Mouse (Mus musculus) thymus, postnatal 0 days (tissue): ENCODE measurements at regions not wholly inside any gene's neighbourhood (a gene's known extent, or its start where the extent isn't known, plus 50 kb on each side); places are given as distances from the start of the nearest gene placed in this dataset.
A peak's percentile ranks its signal among the peaks of the same experiment; 100 is the strongest.

ENCODE experiments used
- DNase-seq: peaks from one replicate; pipeline ENCODE4 v3.0.0-alpha.2; 2015; ENCODE audit warnings: low spot score

DNA sequence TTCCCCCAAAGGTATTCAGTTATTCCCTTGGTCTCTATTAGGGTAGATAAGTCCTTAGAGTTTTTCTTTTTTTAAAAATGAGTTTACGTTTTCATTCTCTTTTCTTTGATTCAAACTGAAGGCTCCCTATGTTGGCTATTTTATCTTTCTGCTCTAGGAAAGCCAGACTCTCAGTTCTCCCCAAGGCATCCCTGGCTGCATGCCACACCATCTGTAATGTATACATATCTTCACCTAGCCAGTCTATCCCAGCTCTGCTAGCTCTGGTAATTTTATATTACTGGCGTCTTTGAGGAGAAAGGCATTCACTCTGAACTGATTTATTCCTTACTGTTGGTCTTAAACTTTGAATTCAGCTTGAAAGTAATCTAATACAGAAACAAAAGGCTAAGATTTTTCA lies 65.2 kb upstream of the Cabcoco1 start:
- DNase-seq = no peak

DNA sequence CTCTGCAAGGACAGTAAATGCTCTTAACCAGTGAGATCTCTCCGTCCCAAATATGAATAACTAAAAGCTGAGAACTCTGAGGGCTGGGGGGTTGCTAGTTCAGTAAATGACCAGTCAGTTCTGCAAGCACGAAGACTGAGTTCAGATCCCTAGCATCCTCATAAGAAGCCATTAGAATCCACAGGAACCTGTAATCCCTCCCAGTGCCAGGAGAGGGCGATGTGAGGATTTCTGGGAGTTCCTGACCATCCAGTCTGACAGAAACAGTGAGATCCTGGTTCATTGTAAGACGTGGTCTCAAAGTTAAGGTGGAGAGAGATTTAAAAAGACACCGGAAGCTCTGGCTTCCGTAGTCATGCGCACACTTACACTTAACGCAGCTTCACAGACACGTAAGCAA lies 70.2 kb upstream of the Cabcoco1 start:
- no peak for DNase-seq

DNA sequence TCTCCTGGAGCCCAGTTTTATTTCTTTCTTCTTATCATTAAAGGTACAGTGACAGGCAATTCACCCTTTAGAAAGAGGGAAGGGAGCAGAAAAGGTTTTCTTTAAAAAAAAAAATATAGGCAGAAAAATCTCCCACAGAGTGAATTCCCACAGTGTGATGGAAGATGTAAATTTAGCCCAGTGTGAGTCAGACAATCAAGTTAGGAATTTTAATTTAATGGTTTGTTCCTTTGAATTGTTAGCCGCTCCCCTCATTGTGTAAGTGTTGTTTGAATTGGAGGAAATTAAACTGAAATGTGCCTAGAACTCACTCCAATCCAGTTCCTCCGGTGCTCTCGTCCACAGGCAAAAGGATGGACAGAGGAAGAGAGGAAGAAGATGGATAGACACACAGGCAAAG lies 71.0 kb upstream of the Cabcoco1 start:
- DNase-seq = no peak

DNA sequence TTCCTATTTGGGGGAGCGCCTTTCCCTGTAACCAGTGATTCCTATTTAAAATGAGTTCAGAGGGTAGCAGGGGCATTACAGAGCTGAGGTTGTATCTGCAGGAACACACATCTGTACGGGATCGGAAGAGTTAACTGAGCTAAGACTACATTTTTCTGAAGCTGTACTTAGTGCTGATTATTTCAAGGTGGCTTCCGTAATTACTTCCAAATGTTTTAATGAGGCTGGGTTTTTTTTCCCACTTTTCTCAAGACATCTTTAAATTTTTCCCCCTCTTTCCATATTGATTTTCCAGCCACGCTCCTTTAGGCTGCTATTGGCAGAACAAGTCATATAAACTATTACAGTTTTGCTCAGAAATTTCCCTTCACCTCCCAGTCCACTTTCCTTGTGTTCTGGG lies 82.1 kb upstream of the Cabcoco1 start:
- no peak for DNase-seq

DNA sequence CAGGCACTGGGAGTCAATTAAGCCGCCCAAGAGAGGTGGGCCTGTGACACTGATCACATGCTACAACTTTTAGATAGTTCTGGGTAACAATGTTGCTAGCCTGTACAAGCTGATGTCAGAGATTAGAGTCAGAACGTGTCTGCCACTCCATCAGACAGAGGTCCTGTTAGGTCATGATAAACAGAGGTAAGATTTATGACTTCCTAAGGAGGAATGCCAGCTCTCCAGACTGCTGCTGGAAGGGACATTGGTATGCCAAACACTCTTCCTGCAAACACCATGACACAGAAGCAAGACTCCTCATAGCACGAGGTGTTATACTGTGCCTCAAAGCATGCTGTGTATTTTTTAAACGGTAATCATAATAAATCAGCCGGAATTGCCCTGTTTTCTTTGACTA lies 83.6 kb upstream of the Cabcoco1 start:
- no peak for DNase-seq

DNA sequence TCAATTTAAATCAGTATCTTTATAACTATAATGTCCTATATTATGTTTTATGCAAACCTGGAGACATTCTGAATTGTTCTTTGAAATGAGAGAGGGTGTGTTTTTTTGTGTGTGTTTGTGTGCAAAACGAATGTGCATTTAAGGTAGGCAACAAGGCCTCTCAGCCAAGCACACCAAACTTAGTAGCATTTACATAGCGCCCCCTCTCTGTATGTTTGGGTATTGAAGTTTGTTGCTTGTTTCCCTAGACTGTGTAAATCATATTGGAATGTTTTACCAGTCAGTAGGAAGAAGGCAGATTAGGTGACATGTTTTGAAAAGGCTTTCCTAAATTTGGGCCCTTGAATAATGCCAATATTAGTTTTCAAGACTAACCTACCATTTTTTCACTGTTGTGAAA lies 84.1 kb upstream of the Cabcoco1 start:
- DNase-seq = no peak

DNA sequence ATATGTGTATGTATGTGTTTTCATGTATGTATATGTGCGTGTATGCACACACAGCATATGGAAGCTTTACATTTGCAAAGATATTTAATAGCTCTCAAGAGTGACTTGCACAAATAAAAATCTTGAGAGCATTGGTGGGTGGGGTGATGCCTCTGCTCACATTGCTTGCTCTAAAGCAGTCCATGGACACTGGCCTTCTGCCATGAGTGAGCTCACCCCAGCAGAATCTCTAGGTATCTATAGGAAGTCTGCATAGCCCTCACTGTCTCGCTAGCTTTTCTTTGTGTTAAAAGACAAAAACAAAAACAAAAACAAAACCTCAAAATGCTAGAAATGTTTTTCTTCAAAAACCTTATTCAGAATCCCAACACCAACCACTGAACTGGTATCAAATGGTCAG lies 87.8 kb upstream of the Cabcoco1 start:
- no peak for DNase-seq

DNA sequence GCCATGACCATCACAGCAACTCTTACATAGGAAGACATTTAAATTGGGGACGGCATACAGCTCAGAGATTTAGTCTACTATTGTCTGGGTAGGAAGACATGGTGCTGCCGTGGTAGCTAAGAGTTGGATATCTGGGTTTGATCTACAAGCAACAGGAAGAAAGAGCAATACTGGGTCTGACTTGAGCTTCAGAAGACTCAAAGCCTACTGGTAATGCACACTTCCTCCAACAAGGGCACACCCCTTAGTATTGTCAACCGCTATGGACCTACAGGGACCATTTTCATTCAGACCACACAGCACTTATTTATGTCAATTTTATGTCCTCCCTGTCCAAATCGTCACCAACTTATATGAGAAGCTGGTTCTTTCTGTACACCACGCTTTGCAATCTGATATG lies 90.3 kb upstream of the Tmem26 start:
- DNase-seq = no peak

DNA sequence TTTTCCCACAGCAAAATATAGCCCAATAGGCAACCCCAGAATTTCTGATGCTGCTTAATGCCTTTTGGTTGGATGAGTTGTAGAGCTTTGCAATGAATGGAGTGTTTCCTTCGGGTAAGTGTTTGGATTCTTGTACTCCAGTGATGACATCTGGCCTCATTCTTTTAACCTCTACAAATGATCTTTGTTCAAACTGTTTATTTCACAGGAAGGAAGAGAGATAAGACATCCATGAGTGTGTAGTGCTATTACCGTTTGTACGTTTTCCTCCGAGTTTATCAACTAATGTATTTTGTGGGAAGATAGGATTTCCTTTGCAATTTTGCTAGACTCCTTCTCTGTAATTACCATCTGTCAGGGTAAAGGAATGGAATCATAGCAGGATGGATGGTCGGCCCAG lies 70.7 kb upstream of the Tmem26 start:
- no peak for DNase-seq

DNA sequence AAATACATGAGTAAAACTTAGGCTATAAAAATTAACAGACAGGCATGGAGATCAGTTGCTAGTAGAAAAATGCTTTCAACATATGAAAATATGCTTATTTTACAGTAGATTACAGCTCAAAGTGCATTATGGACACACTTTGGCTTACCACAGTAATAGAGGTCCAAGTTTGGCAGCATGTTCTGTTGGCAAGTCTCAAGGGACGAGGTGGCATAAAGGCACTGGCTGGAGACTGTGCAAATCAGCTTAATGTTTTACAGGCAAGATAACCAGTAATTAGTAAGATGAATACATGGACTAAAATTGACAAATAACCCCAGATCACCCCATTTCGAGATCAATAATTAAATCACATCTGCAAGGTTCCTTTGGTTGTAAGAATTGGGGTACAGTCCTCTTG lies 68.0 kb upstream of the Tmem26 start:
- DNase-seq = no peak

DNA sequence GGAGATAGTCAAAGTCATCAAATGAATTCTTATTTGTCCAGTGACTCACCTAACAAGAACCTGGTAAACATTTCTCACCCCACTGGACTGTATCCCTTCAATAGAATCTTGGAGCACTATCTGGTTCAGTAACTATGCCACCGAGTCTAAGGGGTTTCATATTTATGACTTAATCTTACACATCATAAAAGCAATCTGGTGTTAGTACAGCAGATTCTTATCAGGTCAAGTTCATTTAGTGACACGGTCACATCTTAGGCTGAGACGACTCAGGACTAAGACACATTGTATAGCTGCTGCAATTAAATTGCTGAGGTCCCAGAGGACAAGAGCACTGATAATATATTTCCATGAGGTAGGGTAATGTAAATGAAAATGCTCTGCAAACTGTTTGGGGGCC lies 57.4 kb upstream of the Tmem26 start:
- DNase-seq = no peak

DNA sequence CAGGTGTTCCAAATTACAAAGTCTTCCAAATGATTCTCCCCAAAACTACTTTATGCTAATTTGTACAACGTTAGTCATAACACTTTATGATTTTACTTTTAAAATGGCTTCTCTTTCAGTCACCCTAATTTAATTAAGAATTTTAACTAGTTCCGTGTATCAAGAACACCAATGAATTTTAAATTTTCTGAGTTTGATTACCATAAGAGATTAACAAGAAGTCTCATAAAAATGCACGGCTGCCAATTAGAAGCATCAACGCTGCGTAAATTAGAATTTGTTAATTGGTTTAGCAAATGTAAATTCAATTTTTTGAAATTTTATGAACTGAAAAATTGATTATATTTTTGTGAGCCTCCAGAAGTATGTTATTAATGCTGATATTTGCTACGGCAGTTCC lies 54.1 kb upstream of the Tmem26 start:
- DNase-seq = no peak

DNA sequence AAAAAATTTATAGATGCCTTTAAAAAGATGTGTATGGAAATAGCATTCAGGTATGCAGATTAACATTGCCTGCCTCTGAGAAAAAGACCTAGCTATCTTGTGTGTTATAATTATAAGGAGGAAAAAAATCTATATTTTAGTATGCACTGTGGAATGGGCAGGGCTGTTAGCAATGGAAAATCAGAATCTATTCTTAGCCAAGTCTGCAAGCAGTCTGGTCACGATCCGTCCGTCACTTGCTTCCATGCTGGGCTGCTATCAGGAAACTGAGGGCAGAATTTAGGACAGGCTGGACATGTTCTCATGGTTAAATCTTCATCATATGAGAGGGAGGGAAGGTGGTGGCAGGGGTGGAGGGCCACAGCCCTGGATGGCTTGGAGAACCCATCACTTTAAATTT lies 53.5 kb upstream of the Tmem26 start:
- DNase-seq = no peak

DNA sequence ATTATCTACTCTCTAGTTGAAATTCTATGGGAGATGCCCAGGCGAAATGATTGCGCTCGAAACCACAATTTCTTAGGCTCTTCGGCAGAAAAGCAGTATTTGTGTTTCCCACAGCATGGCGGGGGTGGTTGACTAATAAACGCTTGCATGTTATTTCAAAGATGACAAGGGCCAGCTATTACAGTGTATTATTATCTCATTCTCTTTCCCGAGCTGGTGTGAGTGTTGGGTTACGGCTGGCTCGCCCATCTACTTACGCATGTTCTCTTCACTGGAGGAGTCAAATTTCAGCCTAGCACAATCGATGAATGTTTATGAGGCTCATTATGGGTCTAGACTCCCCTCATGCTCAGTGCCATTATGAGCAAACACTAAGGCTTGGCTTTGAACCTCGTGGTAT lies 51.2 kb upstream of the Tmem26 start:
- DNase-seq = no peak

DNA sequence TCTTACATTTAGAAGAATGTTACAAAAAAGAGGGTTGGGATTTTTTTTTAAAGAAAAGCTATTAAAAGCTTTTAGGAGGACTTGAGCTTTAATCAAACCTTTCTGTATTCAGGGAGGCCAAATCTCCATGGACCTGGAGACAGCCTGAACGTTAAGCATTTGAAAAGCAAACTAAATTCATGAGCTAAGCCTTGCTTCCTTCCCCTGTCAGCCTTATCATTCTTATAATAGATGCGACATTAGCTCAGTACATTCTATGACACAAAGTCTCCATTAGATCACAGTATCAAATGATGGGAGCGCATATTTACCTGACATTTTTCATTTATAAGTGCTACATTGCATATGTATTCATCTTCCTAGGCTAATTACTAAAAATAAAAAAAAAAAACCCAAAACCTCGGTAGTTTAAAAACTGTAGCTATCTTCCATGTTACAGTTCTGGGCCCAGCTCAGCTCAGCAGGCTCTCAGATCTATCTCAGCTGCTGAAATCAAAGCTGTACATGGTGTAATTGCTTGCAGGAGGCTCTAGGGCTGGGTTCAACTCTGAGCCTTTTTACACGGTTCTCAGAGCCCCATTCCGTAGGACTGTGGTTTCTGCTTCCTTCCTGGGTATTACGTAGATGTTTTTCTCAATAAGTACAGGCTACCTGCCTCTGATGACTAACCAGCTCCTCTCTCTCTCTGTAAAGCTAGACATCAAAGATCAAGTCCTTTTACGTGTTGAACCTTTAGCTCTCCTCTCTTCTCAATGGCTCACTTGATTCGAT lies 50.2 kb upstream of the Tmem26 start:
- DNase-seq = peak; percentile 35
